In the genomic region with DNA sequence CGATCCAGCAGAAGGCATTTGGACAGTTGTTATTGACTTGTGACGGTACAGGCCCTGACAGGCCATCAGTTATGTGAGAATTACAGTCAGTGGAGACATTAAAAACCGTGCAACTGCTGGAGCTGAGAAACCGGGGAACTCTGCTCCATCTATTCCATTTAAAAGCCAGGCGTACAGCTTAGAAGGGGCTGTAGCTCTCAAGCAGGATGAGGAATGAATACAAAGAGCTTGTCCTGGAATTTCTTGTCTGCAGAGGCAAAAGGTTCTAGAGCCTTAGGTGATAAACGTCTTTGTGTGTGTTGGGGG, we compare ENCODE assay signal across 8 mouse cellular contexts. TPM values are rescaled to one million over a fixed set of nuclear protein-coding genes. Genes with fewer than 3 reads are reported as not detected.
DNase-seq lines count a peak whose midpoint lies in the region; ATAC-seq lines count a peak whose summit lies in the region.

No protein-coding gene starts in this region.

- H3K9ac ChIP-seq in neural tube, embryonic 11.5 days (ENCODE audit: low read length): peak overlapping the region; percentile 19
- no peak overlapping the region for H3K9ac ChIP-seq in limb, embryonic 13.5 days
- H3K9ac ChIP-seq in stomach, embryonic 16.5 days (ENCODE audit: low read length): no peak overlapping the region

- H3K4me2 ChIP-seq in neural tube, embryonic 11.5 days (ENCODE audit: low read depth): peak overlapping the region; percentile 46
- peak overlapping the region; percentile 60 for H3K4me2 ChIP-seq in limb, embryonic 13.5 days (replicated peaks)
- H3K4me2 ChIP-seq in stomach, embryonic 16.5 days (ENCODE audit: low read depth, low read length): peak overlapping the region; percentile 56; the same call in 1 of the 2 replicates

- H3K4me1 ChIP-seq in heart, embryonic 10.5 days: peaks cover 20% of the 10 kb centered on the region
- H3K4me1 ChIP-seq in neural tube, embryonic 11.5 days (ENCODE audit: control insufficient read depth, insufficient read depth, low read length): peaks cover 9% of the 10 kb centered on the region; the same call in 1 of the 2 replicates
- H3K4me1 ChIP-seq in limb, embryonic 13.5 days: peaks cover 19% of the 10 kb centered on the region
- peaks cover 8% of the 10 kb centered on the region for H3K4me1 ChIP-seq in stomach, embryonic 16.5 days (ENCODE audit: control insufficient read depth, insufficient read depth, low read length)

- DNase-seq in heart, embryonic 10.5 days (ENCODE audit: low spot score): no peak
- no peak for DNase-seq in heart, postnatal 14 days
- no peak for DNase-seq in neural tube, embryonic 11.5 days (ENCODE audit: low spot score)
- DNase-seq in neural tube, embryonic 10.5 days (ENCODE audit: extremely low spot score, low spot score): no peak
- DNase-seq in cerebellum, postnatal 10 days: no peak
- DNase-seq in right cerebral cortex, postnatal 4 days: no peak

- intact Hi-C loops in heart, postnatal 14 days (cut with DNase I): loop anchor here (5.0 kb wide), 1 partner anchor 71 kb away; a partner anchor contains a TSS

- no peaks in the 10 kb centered on the region for H3K36me3 ChIP-seq in heart, embryonic 10.5 days
- H3K36me3 ChIP-seq in neural tube, embryonic 11.5 days (ENCODE audit: control insufficient read depth, insufficient read depth, low read length): no peaks in the 10 kb centered on the region
- no peaks in the 10 kb centered on the region for H3K36me3 ChIP-seq in limb, embryonic 13.5 days
- H3K36me3 ChIP-seq in stomach, embryonic 16.5 days (ENCODE audit: control insufficient read depth, insufficient read depth, low read length): no peaks in the 10 kb centered on the region

- H3K27me3 ChIP-seq in heart, embryonic 10.5 days (ENCODE audit: insufficient read depth, poor library complexity, severe bottlenecking): no peaks in the 10 kb centered on the region
- H3K27me3 ChIP-seq in neural tube, embryonic 11.5 days (ENCODE audit: control insufficient read depth, insufficient read depth, low read length): no peaks in the 10 kb centered on the region
- no peaks in the 10 kb centered on the region for H3K27me3 ChIP-seq in limb, embryonic 13.5 days
- no peaks in the 10 kb centered on the region for H3K27me3 ChIP-seq in stomach, embryonic 16.5 days (ENCODE audit: control insufficient read depth, insufficient read depth, low read length)

- H3K9me3 ChIP-seq in heart, embryonic 10.5 days: no peaks in the 10 kb centered on the region
- H3K9me3 ChIP-seq in neural tube, embryonic 11.5 days (ENCODE audit: control insufficient read depth, low read length): no peaks in the 10 kb centered on the region
- peaks cover 6% of the 10 kb centered on the region; the same call in 1 of the 2 replicates for H3K9me3 ChIP-seq in limb, embryonic 13.5 days
- H3K9me3 ChIP-seq in stomach, embryonic 16.5 days (replicated peaks; ENCODE audit: control insufficient read depth, low read length): no peaks in the 10 kb centered on the region

- WGBS in heart, embryonic 10.5 days: 14% methylated on average over 6 of the region's 6 CpGs
- 3% methylated on average over 6 of the region's 6 CpGs for WGBS in neural tube, embryonic 11.5 days
- WGBS in limb, embryonic 13.5 days: 10% methylated on average over 6 of the region's 6 CpGs
- WGBS in stomach, embryonic 16.5 days: 17% methylated on average over 6 of the region's 6 CpGs

- H3K4me3 ChIP-seq in heart, embryonic 10.5 days: peak overlapping the region; percentile 57
- H3K4me3 ChIP-seq in neural tube, embryonic 11.5 days (ENCODE audit: low read depth, low read length): peak overlapping the region; percentile 6; the same call in 1 of the 2 replicates
- peak overlapping the region; percentile 30; the same call in 1 of the 2 replicates for H3K4me3 ChIP-seq in limb, embryonic 13.5 days
- H3K4me3 ChIP-seq in stomach, embryonic 16.5 days (replicated peaks; ENCODE audit: low read length): no peak overlapping the region; the same call in 1 of the 2 replicates

- ATAC-seq in neural tube, embryonic 11.5 days (ENCODE audit: insufficient read depth, low FRiP score, low TSS enrichment): no peak
- ATAC-seq in limb, embryonic 13.5 days (ENCODE audit: low FRiP score, low read depth): no peak
- no peak for ATAC-seq in stomach, embryonic 16.5 days (ENCODE audit: insufficient read depth, low FRiP score)

- H3K27ac ChIP-seq in heart, embryonic 10.5 days: peak overlapping the region; percentile 23; the same call in 1 of the 2 replicates
- peak overlapping the region; percentile 76 for H3K27ac ChIP-seq in neural tube, embryonic 11.5 days (ENCODE audit: low read depth, low read length)
- H3K27ac ChIP-seq in limb, embryonic 13.5 days: no peak overlapping the region
- H3K27ac ChIP-seq in stomach, embryonic 16.5 days (ENCODE audit: low read length): peak overlapping the region; percentile 63; the same call in 1 of the 2 replicates

RNA-seq across cellular contexts. Expression of a gene that starts 18.2 kb away (rescaled TPM):
- 13.5 and 18.0 TPM in 2 replicates for polyA plus RNA-seq in heart, embryonic 10.5 days (2016; fragmentation: Nextera tagmentation; extraction: Ambion mirVana)
- total RNA-seq in heart, postnatal 14 days (2021): 1 to 10 TPM; 6.4 to 7.1 TPM
- 97.5 and 98.8 TPM in 2 replicates for polyA plus RNA-seq in neural tube, embryonic 11.5 days (2014; fragmentation: Nextera tagmentation; extraction: Ambion mirVana)
- 19.9 and 20.9 TPM in 2 replicates for polyA plus RNA-seq in limb, embryonic 13.5 days (2015; fragmentation: Nextera tagmentation; extraction: Ambion mirVana)
- 18.5 and 20.2 TPM in 2 replicates for polyA plus RNA-seq in stomach, embryonic 16.5 days (2015; fragmentation: Nextera tagmentation; extraction: Ambion mirVana)
